Mouse (Mus musculus) macrophage (primary cell): ENCODE measurements around the gene Col4a1. TPM values are rescaled to one million over a fixed set of nuclear protein-coding genes. Genes with fewer than 3 reads are reported as not detected.

ENCODE experiments used
- H3K27ac ChIP-seq: fragments of 350-480 bp; formaldehyde crosslinking; 2 replicates; pipeline ENCODE4 v1.9.0; 2021
- H3K36me3 ChIP-seq: fragments of 350-480 bp; formaldehyde crosslinking; 2 replicates; pipeline ENCODE4 v1.9.0; 2021; ENCODE audit errors: inconsistent target
- H3K4me3 ChIP-seq: fragments of 350-480 bp; formaldehyde crosslinking; 2 replicates; pipeline ENCODE4 v1.9.0; 2021; ENCODE audit errors: inconsistent target
- H3K79me2 ChIP-seq: fragments of 350-480 bp; formaldehyde crosslinking; 2 replicates; pipeline ENCODE4 v1.9.0; 2021; ENCODE audit errors: inconsistent target
- WGBS: methylation state at CpG from one replicate; pipeline ENCODE4 v1.1.7; 2026; ENCODE audit warnings: inconsistent platforms; ENCODE audit not compliant: missing documents; 5-methylcytosine and 5-hydroxymethylcytosine counted together
- polyA plus RNA-seq: library from polyadenylated mRNA; stranded (reverse); fragments of 250-400 nt; gene quantifications from 3 replicates; pipeline ENCODE4 v1.2.4, GENCODE M21; 2018; ENCODE audit warnings: inconsistent platforms

The Col4a1 gene
- polyA plus RNA-seq, 1 experiment from 2014 or later: 0.39 TPM

- 89% methylated on average over 7 of the region's 7 CpGs for WGBS
- Histone ChIP-seq H3K36me3 (no peaks in the 10 kb centered on the region), H3K27ac (no peak overlapping the region)
Measured at GRCm38 (mm10) chr8:11256405-11256804, 56.2 kb downstream of the Col4a1 start.

GRCm38 (mm10) chr8:11255680-11256079 lies 56.9 kb downstream of the Col4a1 start:
- Histone ChIP-seq H3K27ac (no peak overlapping the region), H3K4me3 (no peak overlapping the region), H3K79me2 (no peaks in the 10 kb centered on the region), H3K36me3 (no peaks in the 10 kb centered on the region)
- 91% methylated on average over 7 of the region's 7 CpGs for WGBS

More at GRCm38 (mm10) chr8:11256405-11256804, 56.2 kb downstream of the Col4a1 start:
- Histone ChIP-seq H3K4me3 (no peak overlapping the region), H3K79me2 (no peaks in the 10 kb centered on the region)

GRCm38 (mm10) chr8:11254914-11255530 lies 57.6 kb downstream of the Col4a1 start:
- WGBS: 86% methylated on average over 10 of the region's 10 CpGs
- H3K4me3 ChIP-seq: no peak overlapping the region
- H3K27ac ChIP-seq: no peak overlapping the region
- H3K79me2 ChIP-seq: no peaks in the 10 kb centered on the region
- H3K36me3 ChIP-seq: no peaks in the 10 kb centered on the region

GRCm38 (mm10) chr8:11254510-11254909 lies 58.1 kb downstream of the Col4a1 start:
- Histone ChIP-seq H3K4me3 (no peak overlapping the region), H3K27ac (no peak overlapping the region), H3K79me2 (no peaks in the 10 kb centered on the region), H3K36me3 (no peaks in the 10 kb centered on the region)
- 85% methylated on average over 2 of the region's 2 CpGs for WGBS

GRCm38 (mm10) chr8:11253556-11253955 lies 59.1 kb downstream of the Col4a1 start:
- H3K79me2 ChIP-seq: no peaks in the 10 kb centered on the region
- no peak overlapping the region for H3K27ac ChIP-seq
- WGBS: 91% methylated on average over 1 of the region's 1 CpGs
- no peaks in the 10 kb centered on the region for H3K36me3 ChIP-seq
- H3K4me3 ChIP-seq: no peak overlapping the region

- 87% methylated on average over 10 of the region's 10 CpGs for WGBS
- Histone ChIP-seq H3K4me3 (no peak overlapping the region), H3K27ac (no peak overlapping the region), H3K79me2 (no peaks in the 10 kb centered on the region), H3K36me3 (no peaks in the 10 kb centered on the region)
Measured at GRCm38 (mm10) chr8:11253041-11253440, 59.6 kb downstream of the Col4a1 start.

- H3K36me3 ChIP-seq: no peaks in the 10 kb centered on the region
- no peak overlapping the region for H3K27ac ChIP-seq
- H3K4me3 ChIP-seq: no peak overlapping the region
- 93% methylated on average over 6 of the region's 7 CpGs for WGBS
- no peaks in the 10 kb centered on the region for H3K79me2 ChIP-seq
Measured at GRCm38 (mm10) chr8:11252235-11252774, 60.3 kb downstream of the Col4a1 start.

GRCm38 (mm10) chr8:11250149-11250548 lies 62.5 kb downstream of the Col4a1 start:
- no peaks in the 10 kb centered on the region for H3K79me2 ChIP-seq
- WGBS: 36% methylated on average over 8 of the region's 8 CpGs
- H3K4me3 ChIP-seq: no peak overlapping the region
- H3K27ac ChIP-seq: no peak overlapping the region
- no peaks in the 10 kb centered on the region for H3K36me3 ChIP-seq

DNA sequence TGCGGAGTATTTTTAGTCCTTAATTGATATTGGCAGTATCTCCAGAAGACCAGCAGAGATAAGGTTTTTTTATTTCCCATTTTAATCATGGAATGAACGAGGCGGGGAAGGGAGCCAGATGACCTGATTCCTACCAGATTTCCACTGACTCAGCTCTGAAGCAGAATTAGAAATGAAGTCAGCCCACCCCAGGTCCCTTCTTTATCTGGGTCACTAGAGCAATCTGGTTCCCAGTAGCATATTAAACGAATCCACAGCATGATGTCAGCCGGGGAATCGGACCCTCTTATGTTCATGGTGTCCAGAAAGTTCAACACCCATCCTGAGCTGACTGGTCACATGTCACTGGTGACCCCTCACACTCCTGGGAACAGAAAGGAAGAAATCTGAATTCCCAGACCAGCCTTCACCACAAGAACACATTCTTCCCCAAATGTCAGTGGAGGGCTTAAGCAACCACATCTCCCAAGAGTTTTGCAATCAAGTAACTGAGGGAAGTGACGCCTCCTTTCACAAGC lies 63.0 kb downstream of the Col4a1 start:
- Histone ChIP-seq H3K4me3 (no peak overlapping the region), H3K36me3 (no peaks in the 10 kb centered on the region), H3K27ac (no peak overlapping the region), H3K79me2 (no peaks in the 10 kb centered on the region)
- 63% methylated on average over 7 of the region's 7 CpGs for WGBS

GRCm38 (mm10) chr8:11248712-11249111 lies 63.9 kb downstream of the Col4a1 start:
- Histone ChIP-seq H3K79me2 (no peaks in the 10 kb centered on the region), H3K4me3 (no peak overlapping the region), H3K36me3 (no peaks in the 10 kb centered on the region), H3K27ac (no peak overlapping the region)
- 95% methylated on average over 7 of the region's 7 CpGs for WGBS

GRCm38 (mm10) chr8:11241488-11241887 lies 71.1 kb downstream of the Col4a1 start:
- Histone ChIP-seq H3K36me3 (no peaks in the 10 kb centered on the region), H3K4me3 (no peak overlapping the region), H3K27ac (no peak overlapping the region), H3K79me2 (no peaks in the 10 kb centered on the region)
- WGBS: 100% methylated on average over 1 of the region's 2 CpGs

GRCm38 (mm10) chr8:11234879-11235210 lies 77.8 kb downstream of the Col4a1 start:
- no peak overlapping the region for H3K4me3 ChIP-seq
- WGBS: 87% methylated on average over 6 of the region's 6 CpGs

DNA sequence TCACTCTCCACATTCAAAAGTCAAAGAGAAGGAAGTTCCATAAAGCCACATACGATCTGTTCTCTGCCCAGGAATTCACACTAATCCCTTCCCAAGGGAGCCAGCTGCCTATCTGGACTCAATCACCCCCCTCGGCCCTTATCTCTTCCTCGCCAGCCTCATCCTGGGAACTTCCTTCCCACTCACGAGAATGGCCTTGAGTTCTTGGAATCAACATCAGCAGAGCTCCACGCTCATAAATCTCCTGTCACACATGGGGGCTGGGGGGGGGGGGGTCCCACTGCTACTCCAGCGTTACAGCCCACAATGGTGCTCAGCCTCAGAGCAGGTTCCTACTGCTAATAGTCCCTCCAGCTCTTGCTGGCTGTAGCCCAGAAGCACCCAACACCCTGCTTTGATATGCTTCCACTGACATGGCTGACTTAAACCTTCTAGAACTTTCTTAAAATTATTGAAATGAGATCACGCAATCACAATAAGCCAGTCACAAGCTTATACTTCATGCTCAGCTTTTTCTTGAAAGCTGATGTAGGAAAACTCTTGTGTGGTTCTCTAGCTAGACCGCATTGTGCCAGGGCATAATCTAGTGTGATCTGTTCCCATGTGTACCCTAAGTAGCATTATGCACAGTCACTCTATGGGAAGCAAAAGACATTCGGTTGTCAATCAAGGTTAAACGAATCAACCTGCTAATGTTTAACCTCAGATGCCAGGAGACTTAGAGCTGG lies 78.3 kb downstream of the Col4a1 start:
- Histone ChIP-seq H3K4me3 (no peak overlapping the region), H3K79me2 (no peaks in the 10 kb centered on the region), H3K27ac (no peak overlapping the region), H3K36me3 (no peaks in the 10 kb centered on the region)
- 48% methylated on average over 10 of the region's 10 CpGs for WGBS

More at GRCm38 (mm10) chr8:11234879-11235210, 77.8 kb downstream of the Col4a1 start:
- Histone ChIP-seq H3K27ac (no peak overlapping the region), H3K79me2 (no peaks in the 10 kb centered on the region), H3K36me3 (no peaks in the 10 kb centered on the region)

DNA sequence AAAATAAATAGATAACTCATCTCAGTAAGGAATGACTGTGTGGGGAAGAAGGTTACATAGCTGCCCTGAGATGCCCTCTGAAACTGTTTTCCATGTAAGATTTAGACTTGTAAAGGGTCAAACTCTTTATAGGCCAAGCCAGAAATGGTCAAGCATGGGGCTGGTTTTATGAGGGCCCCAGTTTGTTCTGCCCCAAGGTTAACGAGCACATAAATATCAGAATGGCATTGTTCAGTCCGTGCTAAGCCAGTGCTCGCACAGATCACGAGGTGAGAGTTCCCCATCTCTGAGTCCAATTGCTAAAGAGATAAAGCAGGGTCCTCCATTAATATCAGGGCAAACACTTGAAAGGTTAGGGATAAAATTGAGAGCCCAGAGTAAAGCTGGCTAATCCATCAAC lies 79.6 kb downstream of the Col4a1 start:
- no peaks in the 10 kb centered on the region for H3K79me2 ChIP-seq
- WGBS: 95% methylated on average over 4 of the region's 4 CpGs
- H3K27ac ChIP-seq: no peak overlapping the region
- no peaks in the 10 kb centered on the region for H3K36me3 ChIP-seq
- H3K4me3 ChIP-seq: no peak overlapping the region

DNA sequence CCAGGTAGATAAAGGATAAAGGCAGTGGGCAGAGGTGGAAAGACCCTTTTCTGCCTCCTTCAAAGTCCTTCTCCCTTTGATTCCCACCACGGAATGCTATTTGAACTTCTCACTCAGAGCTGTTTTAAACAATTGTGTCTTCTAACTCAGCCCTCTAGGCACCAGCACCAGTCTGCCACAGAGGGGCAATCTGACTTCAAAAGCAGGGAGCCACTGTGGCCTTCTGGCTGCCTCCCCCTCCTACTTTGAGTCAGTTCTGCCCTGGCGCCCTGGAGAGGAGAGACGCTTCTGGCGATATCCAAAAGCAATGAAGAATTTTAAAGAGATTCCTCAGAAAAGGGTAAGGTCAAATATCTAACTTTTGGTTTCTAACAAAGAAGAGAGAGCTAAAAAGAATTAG lies 82.3 kb downstream of the Col4a1 start:
- Histone ChIP-seq H3K79me2 (no peaks in the 10 kb centered on the region), H3K27ac (no peak overlapping the region), H3K36me3 (no peaks in the 10 kb centered on the region), H3K4me3 (no peak overlapping the region)
- WGBS: 94% methylated on average over 4 of the region's 4 CpGs
